Mouse (Mus musculus): ENCODE results near the gene Slc34a2.

The Slc34a2 gene

GRCm38 (mm10) chr5:53110225-53110624 is 72.3 kb downstream of the Slc34a2 start:
- no peak for DNase-seq (ENCODE audit: low spot score in 2 of 2)

DNA sequence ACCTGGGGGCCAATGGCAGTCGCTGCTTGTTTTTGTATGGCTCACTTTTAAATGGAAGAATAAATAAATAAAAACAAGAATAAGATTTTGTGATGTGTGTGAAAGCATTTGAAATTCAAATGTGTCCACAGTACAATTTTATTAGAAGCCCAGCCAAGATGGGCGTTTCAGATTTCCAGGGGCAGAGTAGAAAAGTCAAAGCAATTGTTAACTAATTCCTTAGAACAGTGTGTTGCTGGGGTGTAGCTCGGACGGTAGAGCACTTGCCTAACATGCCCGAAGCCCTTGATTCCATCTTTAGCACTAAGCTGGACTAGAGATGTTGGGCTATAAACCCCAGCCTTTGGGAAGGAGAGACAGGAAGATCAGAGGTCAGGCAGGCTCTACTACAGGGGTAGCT is 73.2 kb downstream of the Slc34a2 start:
- no peak for DNase-seq (ENCODE audit: low spot score in 2 of 2)

DNA sequence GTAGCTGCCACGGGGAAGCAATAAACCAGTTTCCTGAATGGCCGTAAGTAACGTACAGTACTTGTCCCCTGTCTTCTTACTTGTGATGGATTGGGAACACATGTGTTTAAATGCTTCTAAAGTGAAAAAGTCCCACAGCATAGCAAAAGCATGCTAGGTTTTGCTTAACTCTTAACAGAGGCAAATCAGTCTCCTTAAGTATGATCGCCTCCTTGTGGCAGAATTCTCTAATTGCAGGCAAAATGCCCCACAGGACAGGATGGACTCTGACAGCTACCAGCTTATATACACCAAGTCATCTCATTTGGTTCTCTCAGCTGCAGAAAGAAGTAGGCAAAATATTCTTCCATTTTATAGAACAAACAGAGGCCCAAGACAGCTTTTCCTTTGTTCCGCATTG is 75.1 kb downstream of the Slc34a2 start:
- DNase-seq (ENCODE audit: low spot score in 2 of 2), result no peak

GRCm38 (mm10) chr5:53114616-53115267 is 76.9 kb downstream of the Slc34a2 start:
- no peak for DNase-seq (ENCODE audit: low spot score in 2 of 2)

GRCm38 (mm10) chr5:53118212-53118611 is 80.3 kb downstream of the Slc34a2 start:
- DNase-seq (ENCODE audit: low spot score in 2 of 2), result no peak

DNA sequence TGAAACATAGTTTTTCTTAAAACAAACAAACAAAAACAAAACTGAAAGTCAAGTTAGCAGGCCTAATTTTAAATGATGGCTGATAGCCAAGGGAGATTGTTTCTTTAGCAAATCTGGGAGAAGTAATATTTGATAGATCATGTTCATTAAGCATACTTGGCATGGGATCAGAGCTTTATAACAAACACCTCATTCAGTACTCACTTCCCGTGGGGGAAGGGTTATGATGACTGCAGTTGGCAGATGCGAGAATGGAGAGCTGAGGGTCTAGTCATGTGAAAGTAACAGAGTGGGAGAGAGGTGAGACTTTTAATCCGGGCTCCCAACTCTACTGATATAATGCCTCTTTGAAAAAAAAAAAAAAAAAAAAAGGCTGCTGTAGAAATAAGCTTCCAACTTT is 81.8 kb downstream of the Slc34a2 start:
- DNase-seq (ENCODE audit: low spot score in 2 of 2), result no peak
